Mouse (Mus musculus) ES-E14 (cell line): ENCODE results near the gene Slc35e1.

Source experiments
- CHD2 ChIP-seq: IDR thresholded peaks from 2 replicates; pipeline ENCODE4 v1.6.1; 2014; ENCODE audit warnings: mild to moderate bottlenecking, low read depth, low read length, inconsistent platforms
- HCFC1 ChIP-seq: IDR thresholded peaks from 2 replicates; pipeline ENCODE4 v1.6.1; 2012; ENCODE audit warnings: low read length, inconsistent platforms, borderline replicate concordance; ENCODE audit not compliant: insufficient read depth
- MAFK ChIP-seq: IDR thresholded peaks from 2 replicates; pipeline ENCODE4 v1.6.1; 2014; ENCODE audit warnings: mild to moderate bottlenecking, low read depth, low read length, inconsistent platforms; ENCODE audit not compliant: insufficient read depth
- ZNF384 ChIP-seq: IDR thresholded peaks from 2 replicates; pipeline ENCODE4 v1.6.1; 2012; ENCODE audit warnings: low read depth, low read length, inconsistent platforms

DNA sequence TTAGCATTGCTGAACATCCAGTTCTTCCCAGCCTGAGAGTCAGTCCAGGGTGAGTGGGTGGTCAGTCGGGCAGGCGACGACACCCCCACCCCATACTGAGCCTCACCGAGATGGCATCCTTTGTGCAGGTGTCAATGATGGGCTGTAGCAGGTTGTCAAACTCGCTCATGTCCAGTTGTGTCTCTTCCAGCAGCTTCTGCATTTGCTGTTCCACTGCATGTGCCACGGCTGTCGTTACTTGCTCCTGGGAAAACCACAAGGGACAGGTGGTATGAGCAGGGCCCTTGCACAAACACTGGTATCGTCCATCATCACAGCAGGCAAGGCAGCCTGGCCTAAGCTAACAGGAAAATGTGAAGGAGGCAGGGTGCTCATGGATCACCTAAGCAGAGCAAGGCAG is 22.4 kb downstream of the Slc35e1 start:
- TF ChIP-seq HCFC1, result no peak
- TF ChIP-seq MAFK, result no peak
- no peak for TF ChIP-seq CHD2
- TF ChIP-seq ZNF384, result no peak
